ENCODE assay signal across 1 mouse cellular context in the genomic region with DNA sequence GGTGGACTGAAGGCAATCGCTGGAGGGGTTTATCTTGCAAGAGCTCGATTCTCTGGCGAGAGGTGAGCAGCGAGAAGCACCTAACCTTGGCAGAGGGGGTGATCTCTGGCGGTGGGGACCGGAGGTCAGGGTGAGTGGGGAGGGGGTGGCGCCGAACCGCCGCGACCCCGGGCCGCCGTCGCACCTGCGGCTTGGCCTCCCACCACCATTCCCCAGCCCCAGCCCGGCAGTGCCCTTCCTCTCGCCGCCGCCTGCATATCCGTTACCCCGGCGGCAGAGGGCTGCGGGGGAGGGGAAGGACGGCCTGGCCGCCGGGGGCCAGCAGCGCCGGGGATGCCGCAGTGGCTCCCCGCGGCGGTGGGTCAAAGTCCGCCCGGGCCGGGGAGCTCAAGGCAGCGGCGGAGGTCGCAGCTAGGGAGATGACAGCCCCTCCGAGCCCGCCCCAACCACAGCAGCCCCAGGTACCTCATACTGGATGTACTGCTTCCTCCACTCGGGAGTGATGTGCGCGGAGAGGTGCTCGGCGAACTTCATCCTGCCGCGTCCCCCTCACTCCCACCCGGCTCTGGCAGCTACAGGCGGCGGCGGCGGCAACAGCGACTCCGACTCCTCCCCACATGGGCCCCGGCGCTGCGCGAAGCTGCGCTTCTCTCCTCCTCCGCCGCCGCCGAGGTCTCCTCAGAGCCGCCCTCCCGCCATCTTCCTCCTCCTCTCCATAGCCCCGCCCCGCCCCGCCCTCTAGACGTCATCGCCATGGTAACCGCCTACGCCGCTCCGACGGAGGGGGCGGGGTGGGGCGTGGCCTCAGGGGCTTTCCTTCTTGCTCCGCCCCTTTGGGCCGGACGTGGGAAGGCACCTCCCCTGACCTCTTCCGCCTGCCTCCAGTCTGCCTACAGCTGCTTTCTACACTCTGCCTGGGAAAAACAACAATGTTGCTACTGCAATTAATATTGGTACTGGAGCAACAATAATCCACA.
TF ChIP-seq lines count a peak whose summit lies in the region.

Gene Xpr1, minus strand, starts transcription at position 715 of the 977 bp plus-strand sequence.

TF ChIP-seq in MEL, 35 proteins besides CTCF, POLR2A, EP300 and RAD21 (continued from another document):
- TF ChIP-seq ZMIZ1 (IDR thresholded peaks at IDR 0.05; ENCODE audit: low read depth, low read length) (peak; percentile 55), BHLHE40 (IDR thresholded peaks at IDR 0.05; ENCODE audit: borderline replicate concordance, low read depth, low read length) (no peak), ETS1 (IDR thresholded peaks at IDR 0.05; ENCODE audit: low read depth, low read length) (no peak), MAX (IDR thresholded peaks at IDR 0.05; ENCODE audit: low read length) (no peak), RCOR1 (IDR thresholded peaks at IDR 0.05; ENCODE audit: low read depth, low read length) (no peak), TAL1 (IDR thresholded peaks at IDR 0.05; ENCODE audit: low read length) (no peak), POLR2AphosphoS2 (IDR thresholded peaks at IDR 0.05; ENCODE audit: low read length) (no peak), GABPA (IDR thresholded peaks at IDR 0.05; ENCODE audit: low read depth, low read length) (no peak), MYC (IDR thresholded peaks at IDR 0.05; ENCODE audit: low read depth, low read length) (no peak), NRF1 (IDR thresholded peaks at IDR 0.05; ENCODE audit: insufficient read depth, low read depth, low read length, poor library complexity, severe bottlenecking) (no peak), CHD2 (IDR thresholded peaks at IDR 0.05; ENCODE audit: low read length) (no peak), TBP (IDR thresholded peaks at IDR 0.05; ENCODE audit: low read depth, low read length) (peak; percentile 39; the same call in 1 of the 2 replicates), UBTF (IDR thresholded peaks at IDR 0.05; ENCODE audit: borderline replicate concordance, insufficient read depth, low read depth, low read length) (0 out of 2 replicates have a peak, but pooled peaks have one; percentile 24)
